Mouse (Mus musculus) limb, embryonic 11.5 days (tissue): ENCODE measurements around the gene Igf2bp3. TPM values are rescaled to one million over a fixed set of nuclear protein-coding genes. Genes with fewer than 3 reads are reported as not detected.

Experiments
- ATAC-seq: fragments of 200-750 bp; cut with Nextera tagmentation; 2 replicates; pipeline ENCODE4 v1.8.0; 2017; ENCODE audit warnings: low read depth; ENCODE audit not compliant: insufficient number of reproducible peaks, low FRiP score, low TSS enrichment
- DNase-seq: peaks from one replicate; pipeline ENCODE4 v3.0.0-alpha.2; 2015; ENCODE audit warnings: low spot score
- H3K27ac ChIP-seq: fragments of 300-500 bp; sonication (generic); replicated peaks from 2 replicates; pipeline ENCODE4 v1.5.1; 2014; ENCODE audit warnings: low read depth, mild to moderate bottlenecking, low read length
- H3K27me3 ChIP-seq: fragments of 300-500 bp; sonication (generic); 2 replicates; pipeline ENCODE4 v1.6.1; 2014; ENCODE audit warnings: mild to moderate bottlenecking, low read length, mixed read lengths; ENCODE audit not compliant: control insufficient read depth, insufficient read depth
- H3K36me3 ChIP-seq: fragments of 300-500 bp; sonication (generic); 2 replicates; pipeline ENCODE4 v1.6.1; 2014; ENCODE audit warnings: mild to moderate bottlenecking, low read length, moderate library complexity, mixed read lengths; ENCODE audit not compliant: control insufficient read depth, insufficient read depth
- H3K4me1 ChIP-seq: fragments of 300-500 bp; sonication (generic); 2 replicates; pipeline ENCODE4 v1.6.1; 2014; ENCODE audit warnings: low read length, mixed read lengths; ENCODE audit not compliant: control insufficient read depth, insufficient read depth
- H3K4me2 ChIP-seq: fragments of 300-500 bp; sonication (generic); 2 replicates; pipeline ENCODE4 v1.6.1; 2014; ENCODE audit warnings: low read depth, mild to moderate bottlenecking, moderate library complexity; ENCODE audit not compliant: severe bottlenecking
- H3K4me3 ChIP-seq: fragments of 300-500 bp; sonication (generic); 2 replicates; pipeline ENCODE4 v1.5.1; 2014; ENCODE audit warnings: low read depth, low read length
- H3K9ac ChIP-seq: fragments of 300-500 bp; sonication (generic); 2 replicates; pipeline ENCODE4 v1.6.1; 2014; ENCODE audit warnings: mild to moderate bottlenecking, low read length
- H3K9me3 ChIP-seq: fragments of 300-500 bp; sonication (generic); 2 replicates; pipeline ENCODE4 v1.6.1; 2016; ENCODE audit warnings: low read length; ENCODE audit not compliant: control insufficient read depth
- WGBS: fragments of 180-500 bp; shearing (Covaris S2); extraction: QIAGEN DNeasy Blood & Tissue Kit; methylation state at CpG from one replicate; pipeline ENCODE4 v1.1.7; 2014; 5-methylcytosine and 5-hydroxymethylcytosine counted together
- polyA plus RNA-seq: library from polyadenylated mRNA; unstranded; fragments of >200 nt; fragmentation: Nextera tagmentation; extraction: Ambion mirVana; gene quantifications from 2 replicates; pipeline ENCODE4 v1.2.1, GENCODE M21; 2014

The Igf2bp3 gene
- polyA plus RNA-seq, 1 experiment from 2014 or later, result 140 TPM

GRCm38 (mm10) chr6:49120370-49120769 lies 94.4 kb downstream of the Igf2bp3 start:
- Histone ChIP-seq H3K36me3 (peaks cover 4% of the 10 kb centered on the region; the same call in 1 of the 2 replicates), H3K4me1 (no peaks in the 10 kb centered on the region), H3K9ac (no peak overlapping the region), H3K4me3 (no peak overlapping the region), H3K9me3 (no peaks in the 10 kb centered on the region), H3K27me3 (no peaks in the 10 kb centered on the region), H3K27ac (no peak overlapping the region), H3K4me2 (no peak overlapping the region)
- 85% methylated on average over 3 of the region's 3 CpGs for WGBS
- ATAC-seq (no peak), DNase-seq (no peak)

GRCm38 (mm10) chr6:49119462-49120135 lies 95.2 kb downstream of the Igf2bp3 start:
- Histone ChIP-seq H3K9ac (no peak overlapping the region), H3K4me3 (no peak overlapping the region), H3K4me1 (no peaks in the 10 kb centered on the region), H3K9me3 (no peaks in the 10 kb centered on the region), H3K27ac (no peak overlapping the region), H3K4me2 (no peak overlapping the region), H3K27me3 (no peaks in the 10 kb centered on the region), H3K36me3 (0 out of 2 replicates have a peak, but pooled peaks cover 4% of the 10 kb centered on the region)
- DNase-seq, result no peak
- no peak for ATAC-seq
- 71% methylated on average over 1 of the region's 1 CpGs for WGBS

GRCm38 (mm10) chr6:49118446-49118845 lies 96.3 kb downstream of the Igf2bp3 start:
- no peaks in the 10 kb centered on the region for H3K9me3 ChIP-seq
- 0 out of 2 replicates have a peak, but pooled peaks cover 2% of the 10 kb centered on the region for H3K4me1 ChIP-seq
- H3K4me2 ChIP-seq, result no peak overlapping the region
- H3K4me3 ChIP-seq, result no peak overlapping the region
- H3K36me3 ChIP-seq, result 0 out of 2 replicates have a peak, but pooled peaks cover 4% of the 10 kb centered on the region
- ATAC-seq, result no peak
- WGBS, result 85% methylated on average over 8 of the region's 8 CpGs
- H3K27me3 ChIP-seq, result no peaks in the 10 kb centered on the region
- no peak for DNase-seq
- no peak overlapping the region for H3K27ac ChIP-seq
- H3K9ac ChIP-seq, result no peak overlapping the region

- ATAC-seq, result no peak
- no peak overlapping the region for H3K27ac ChIP-seq
- H3K9me3 ChIP-seq, result no peaks in the 10 kb centered on the region
- H3K9ac ChIP-seq, result no peak overlapping the region
- 0 out of 2 replicates have a peak, but pooled peaks cover 4% of the 10 kb centered on the region for H3K36me3 ChIP-seq
- H3K4me1 ChIP-seq, result 0 out of 2 replicates have a peak, but pooled peaks cover 2% of the 10 kb centered on the region
- H3K27me3 ChIP-seq, result no peaks in the 10 kb centered on the region
- no peak overlapping the region for H3K4me3 ChIP-seq
- no peak overlapping the region for H3K4me2 ChIP-seq
- no peak for DNase-seq
- whole genome bisulfite sequencing, result 97% methylated on average over 8 of the region's 8 CpGs
These were observed 98.5 kb downstream of the Igf2bp3 start for GRCm38 (mm10) chr6:49116241-49116640.

GRCm38 (mm10) chr6:49115550-49115949 lies 99.2 kb downstream of the Igf2bp3 start:
- no peak for ATAC-seq
- no peaks in the 10 kb centered on the region for H3K9me3 ChIP-seq
- no peak overlapping the region for H3K4me2 ChIP-seq
- no peak overlapping the region for H3K9ac ChIP-seq
- WGBS, result 90% methylated on average over 5 of the region's 5 CpGs
- no peak overlapping the region for H3K27ac ChIP-seq
- H3K4me3 ChIP-seq, result no peak overlapping the region
- peaks cover 4% of the 10 kb centered on the region; the same call in 1 of the 2 replicates for H3K36me3 ChIP-seq
- no peaks in the 10 kb centered on the region for H3K27me3 ChIP-seq
- H3K4me1 ChIP-seq, result 0 out of 2 replicates have a peak, but pooled peaks cover 2% of the 10 kb centered on the region
- no peak for DNase-seq

- no peak for DNase-seq
- ATAC-seq, result no peak
- Histone ChIP-seq H3K27ac (no peak overlapping the region), H3K4me2 (no peak overlapping the region), H3K4me3 (no peak overlapping the region), H3K36me3 (peaks cover 4% of the 10 kb centered on the region; the same call in 1 of the 2 replicates), H3K27me3 (no peaks in the 10 kb centered on the region), H3K4me1 (0 out of 2 replicates have a peak, but pooled peaks cover 2% of the 10 kb centered on the region), H3K9ac (no peak overlapping the region), H3K9me3 (no peaks in the 10 kb centered on the region)
- WGBS, result 66% methylated on average over 6 of the region's 6 CpGs
These were observed 100.3 kb downstream of the Igf2bp3 start for GRCm38 (mm10) chr6:49114457-49114856.

- H3K9me3 ChIP-seq, result no peaks in the 10 kb centered on the region
- no peak overlapping the region for H3K27ac ChIP-seq
- H3K4me2 ChIP-seq, result no peak overlapping the region
- H3K9ac ChIP-seq, result no peak overlapping the region
- no peak overlapping the region for H3K4me3 ChIP-seq
- no peaks in the 10 kb centered on the region for H3K27me3 ChIP-seq
- peak; percentile 35; the same call in 1 of the 2 replicates for ATAC-seq
- WGBS, result 30% methylated on average over 7 of the region's 7 CpGs
- 0 out of 2 replicates have a peak, but pooled peaks cover 2% of the 10 kb centered on the region for H3K4me1 ChIP-seq
- H3K36me3 ChIP-seq, result peaks cover 4% of the 10 kb centered on the region; the same call in 1 of the 2 replicates
- DNase-seq, result peak; percentile 32
These were observed 100.9 kb downstream of the Igf2bp3 start for GRCm38 (mm10) chr6:49113895-49114294.

GRCm38 (mm10) chr6:49109196-49109595 lies 105.6 kb downstream of the Igf2bp3 start:
- ATAC-seq, result no peak
- H3K36me3 ChIP-seq, result peaks cover 11% of the 10 kb centered on the region

More at GRCm38 (mm10) chr6:49109196-49109595, 105.6 kb downstream of the Igf2bp3 start:
- WGBS, result 85% methylated on average over 2 of the region's 2 CpGs
- no peak overlapping the region for H3K27ac ChIP-seq
- no peaks in the 10 kb centered on the region for H3K9me3 ChIP-seq
- no peaks in the 10 kb centered on the region for H3K27me3 ChIP-seq
- H3K9ac ChIP-seq, result no peak overlapping the region
- no peak for DNase-seq
- no peak overlapping the region for H3K4me2 ChIP-seq
- no peak overlapping the region for H3K4me3 ChIP-seq
- 0 out of 2 replicates have a peak, but pooled peaks cover 2% of the 10 kb centered on the region for H3K4me1 ChIP-seq
